Mouse (Mus musculus) E14TG2a.4 (cell line): ENCODE measurements around the gene Megf11.
"Not testable (repeated sequence)": the region's sequence is repeated elsewhere in the genome, so short reads cannot be mapped to it uniquely, and the experiment has no call there.

Source experiments
- H3K27me3 ChIP-seq: 2 replicates; pipeline ENCODE4 v1.6.1; 2014; ENCODE audit warnings: low read length, control low read depth; ENCODE audit not compliant: insufficient read depth
- H3K36me3 ChIP-seq: 2 replicates; pipeline ENCODE4 v1.6.1; 2014; ENCODE audit warnings: low read length, control low read depth; ENCODE audit not compliant: insufficient read depth
- H3K4me1 ChIP-seq: replicated peaks from 2 replicates; pipeline ENCODE4 v1.6.1; 2014; ENCODE audit warnings: low read depth, low read length, control low read depth
- H3K4me3 ChIP-seq: replicated peaks from 2 replicates; pipeline ENCODE4 v1.5.1; 2014; ENCODE audit warnings: mild to moderate bottlenecking, low read length
- H3K9me3 ChIP-seq: 2 replicates; pipeline ENCODE4 v1.6.1; 2014; ENCODE audit warnings: low read length, control low read depth
- CTCF ChIP-seq: conservative IDR thresholded peaks from 2 replicates; pipeline ENCODE4 v1.5.1; 2014; ENCODE audit warnings: low read length
- NANOG ChIP-seq: IDR thresholded peaks from 2 replicates; pipeline ENCODE4 v1.6.1; 2014; ENCODE audit warnings: borderline replicate concordance, low read length, mixed read lengths
- POU5F1 ChIP-seq: IDR thresholded peaks from 2 replicates; pipeline ENCODE4 v1.6.1; 2014; ENCODE audit warnings: low read length, borderline replicate concordance

Megf11 gene

GRCm38 (mm10) chr9:64698586-64698985 is 313.2 kb downstream of the Megf11 start:
- peaks cover 9% of the 10 kb centered on the region for H3K4me1 ChIP-seq
- H3K9me3 ChIP-seq = no peaks in the 10 kb centered on the region
- H3K36me3 ChIP-seq = peaks cover 77% of the 10 kb centered on the region
- no peaks in the 10 kb centered on the region for H3K27me3 ChIP-seq
- H3K4me3 ChIP-seq = no peak overlapping the region
- TF ChIP-seq NANOG = no peak
- TF ChIP-seq POU5F1 = no peak
- TF ChIP-seq CTCF = no peak

- H3K27me3 ChIP-seq = no peaks in the 10 kb centered on the region
- H3K9me3 ChIP-seq = no peaks in the 10 kb centered on the region
- H3K36me3 ChIP-seq = peaks cover 74% of the 10 kb centered on the region
- no peak overlapping the region for H3K4me3 ChIP-seq
- H3K4me1 ChIP-seq = peaks cover 9% of the 10 kb centered on the region
- TF ChIP-seq CTCF = no peak
- TF ChIP-seq POU5F1 = no peak
- no peak for TF ChIP-seq NANOG
These were observed 315.3 kb downstream of the Megf11 start for GRCm38 (mm10) chr9:64700451-64701311.

- TF ChIP-seq POU5F1 (no peak), NANOG (no peak), CTCF (no peak)
- no peaks in the 10 kb centered on the region for H3K9me3 ChIP-seq
- no peak overlapping the region for H3K4me3 ChIP-seq
- peaks cover 9% of the 10 kb centered on the region for H3K4me1 ChIP-seq
- peaks cover 74% of the 10 kb centered on the region for H3K36me3 ChIP-seq
- no peaks in the 10 kb centered on the region for H3K27me3 ChIP-seq
These were observed 316.2 kb downstream of the Megf11 start for GRCm38 (mm10) chr9:64701651-64702050.

GRCm38 (mm10) chr9:64702391-64702790 is 317.0 kb downstream of the Megf11 start:
- Histone ChIP-seq H3K4me1 (peaks cover 9% of the 10 kb centered on the region), H3K27me3 (no peaks in the 10 kb centered on the region), H3K4me3 (no peak overlapping the region), H3K36me3 (peaks cover 73% of the 10 kb centered on the region), H3K9me3 (no peaks in the 10 kb centered on the region)
- no peak for TF ChIP-seq NANOG
- TF ChIP-seq CTCF = no peak
- no peak for TF ChIP-seq POU5F1

- Histone ChIP-seq H3K4me1 (peaks cover 7% of the 10 kb centered on the region), H3K27me3 (no peaks in the 10 kb centered on the region), H3K9me3 (no peaks in the 10 kb centered on the region), H3K4me3 (no peak overlapping the region), H3K36me3 (peaks cover 73% of the 10 kb centered on the region)
- no peak for TF ChIP-seq NANOG
- no peak for TF ChIP-seq POU5F1
- no peak for TF ChIP-seq CTCF
These were observed 317.5 kb downstream of the Megf11 start for GRCm38 (mm10) chr9:64702937-64703336.

DNA sequence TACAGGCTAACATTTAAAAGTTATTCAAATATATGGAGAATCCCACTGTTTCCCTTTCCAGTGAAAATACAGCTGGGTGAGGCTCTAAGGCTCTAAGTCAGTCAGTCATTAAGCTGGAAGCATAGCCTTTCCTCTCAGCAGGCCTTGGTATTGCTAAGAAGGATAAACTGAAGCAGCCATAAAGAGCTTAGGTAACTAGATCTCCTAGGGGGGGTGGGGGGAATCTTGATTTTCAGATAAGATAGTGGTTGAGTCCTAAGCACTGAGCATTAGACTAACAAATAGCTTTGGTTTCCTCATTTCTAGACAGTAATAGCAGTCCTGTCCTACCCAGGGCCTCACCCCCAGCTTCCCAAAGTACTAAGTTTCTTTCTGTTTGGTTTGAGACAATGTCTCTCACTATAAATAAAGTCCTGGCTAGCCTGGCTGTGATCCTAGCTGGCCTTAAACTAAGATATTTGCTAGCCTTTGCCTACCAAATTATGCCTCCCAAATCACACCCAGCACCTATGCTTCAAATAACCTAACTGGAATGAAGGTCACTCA is 318.1 kb downstream of the Megf11 start:
- H3K27me3 ChIP-seq = no peaks in the 10 kb centered on the region
- peaks cover 7% of the 10 kb centered on the region for H3K4me1 ChIP-seq
- peaks cover 73% of the 10 kb centered on the region for H3K36me3 ChIP-seq
- TF ChIP-seq POU5F1 = no peak
- no peak for TF ChIP-seq NANOG
- no peaks in the 10 kb centered on the region for H3K9me3 ChIP-seq
- H3K4me3 ChIP-seq = no peak overlapping the region

DNA sequence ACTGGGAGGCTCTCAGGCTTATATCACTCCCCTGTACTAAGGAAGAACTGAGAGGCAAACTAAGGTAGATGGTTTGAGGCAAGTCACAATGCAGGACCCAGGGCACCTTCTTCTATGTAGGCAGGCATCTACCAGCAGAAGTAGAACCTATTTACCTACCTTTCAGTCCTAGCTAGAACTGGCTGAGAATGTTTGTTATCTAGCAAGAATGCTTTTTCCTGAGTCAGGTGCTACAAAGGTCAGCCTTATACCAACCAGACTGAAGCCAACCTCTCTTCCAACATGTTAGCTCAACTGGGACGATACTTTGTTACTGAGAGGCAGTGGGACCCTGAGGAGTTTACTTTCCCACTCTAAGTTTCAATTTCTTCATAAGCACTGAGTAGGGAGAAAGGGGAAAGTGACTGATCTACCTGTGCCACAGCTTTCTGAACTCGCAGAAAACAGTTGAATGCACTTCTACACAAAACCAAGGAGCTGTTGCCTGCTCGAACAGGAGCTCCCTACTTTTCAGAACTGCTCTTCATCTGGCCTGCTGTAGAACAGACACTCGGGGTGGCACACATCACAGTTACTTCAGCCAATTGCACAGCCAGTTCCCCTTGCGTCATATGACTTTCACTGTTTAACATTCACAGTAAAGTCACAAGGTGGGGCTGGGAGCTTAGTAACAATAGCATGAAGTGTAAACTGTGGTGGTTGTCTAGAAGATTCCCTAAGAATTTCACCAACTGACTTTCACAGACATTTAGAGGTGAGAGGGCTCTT is 318.8 kb downstream of the Megf11 start:
- Histone ChIP-seq H3K36me3 (peaks cover 72% of the 10 kb centered on the region), H3K9me3 (no peaks in the 10 kb centered on the region), H3K4me1 (peaks cover 7% of the 10 kb centered on the region), H3K4me3 (no peak overlapping the region), H3K27me3 (no peaks in the 10 kb centered on the region)
- TF ChIP-seq NANOG = no peak
- no peak for TF ChIP-seq POU5F1
- TF ChIP-seq CTCF = no peak

DNA sequence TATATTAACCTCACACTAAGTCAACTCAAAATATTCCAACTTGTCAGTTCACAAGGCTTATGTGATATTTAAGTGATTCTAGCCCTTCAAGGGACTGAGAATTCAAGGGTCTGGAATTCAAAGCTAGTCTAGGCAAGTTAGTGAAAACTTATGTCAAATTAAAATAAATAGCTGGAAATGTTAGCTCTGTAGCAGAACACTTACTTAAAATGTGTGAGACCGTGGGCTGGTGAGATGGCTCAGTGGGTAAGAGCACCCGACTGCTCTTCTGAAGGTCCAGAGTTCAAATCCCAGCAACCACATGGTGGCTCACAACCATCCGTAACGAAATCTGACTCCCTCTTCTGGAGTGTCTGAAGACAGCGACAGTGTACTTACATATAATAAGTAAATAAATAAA is 324.9 kb downstream of the Megf11 start:
- H3K36me3 ChIP-seq = peaks cover 47% of the 10 kb centered on the region
- not testable (repeated sequence) for H3K4me3 ChIP-seq, H3K27me3 ChIP-seq, H3K4me1 ChIP-seq, H3K9me3 ChIP-seq
